Mouse (Mus musculus) cerebellum, adult 2 months (tissue): ENCODE results near the gene Wdfy4. TPM values are rescaled to one million over a fixed set of nuclear protein-coding genes. Genes with fewer than 3 reads are reported as not detected.
A peak's percentile ranks its signal among the peaks of the same experiment; 100 is the strongest.

ENCODE experiments used
- DNase-seq, 2 experiments: peaks; one replicate each; pipeline ENCODE4 v3.0.0; 2021
- H3K27ac ChIP-seq: fragments of 200-500 bp; 2 replicates; pipeline ENCODE4 v1.5.1; 2012; ENCODE audit warnings: low read length, control low read depth, inconsistent platforms; ENCODE audit not compliant: insufficient read depth
- H3K27me3 ChIP-seq: fragments of 200-500 bp; 2 replicates; pipeline ENCODE4 v1.6.1; 2012; ENCODE audit warnings: inconsistent platforms, mild to moderate bottlenecking, low read length, moderate library complexity; ENCODE audit not compliant: control insufficient read depth, insufficient read depth
- H3K4me1 ChIP-seq: fragments of 200-500 bp; 2 replicates; pipeline ENCODE4 v1.6.1; 2011; ENCODE audit warnings: low read length; ENCODE audit not compliant: control insufficient read depth, insufficient read depth
- H3K4me3 ChIP-seq: fragments of 200-500 bp; replicated peaks from 2 replicates; pipeline ENCODE3; 2011; ENCODE audit warnings: mild to moderate bottlenecking, low read depth, low read length, control low read depth; ENCODE audit not compliant: insufficient read depth
- CTCF ChIP-seq: fragments of 200-500 bp; IDR thresholded peaks from 2 replicates; pipeline ENCODE4 v1.5.1; 2011; ENCODE audit warnings: low read depth, mild to moderate bottlenecking, control low read depth, low read length, moderate library complexity, borderline replicate concordance; ENCODE audit not compliant: insufficient read depth
- POLR2A ChIP-seq: fragments of 200-500 bp; IDR thresholded peaks from 2 replicates; pipeline ENCODE4 v1.6.1; 2011; ENCODE audit warnings: low read length, control low read depth, borderline replicate concordance; ENCODE audit not compliant: insufficient read depth
- WGBS: fragments of 180-500 bp; shearing (Covaris S2); methylation state at CpG from one replicate; pipeline ENCODE4 v1.1.7; 2018; 5-methylcytosine and 5-hydroxymethylcytosine counted together
- polyA plus RNA-seq: library from polyadenylated mRNA; depleted of rRNA; stranded (reverse); fragments of >200 nt; gene quantifications from 2 replicates; pipeline ENCODE4 v1.2.3, GENCODE M21; 2012

Wdfy4 gene
- polyA plus RNA-seq, 1 experiment = 0.62 TPM

DNA sequence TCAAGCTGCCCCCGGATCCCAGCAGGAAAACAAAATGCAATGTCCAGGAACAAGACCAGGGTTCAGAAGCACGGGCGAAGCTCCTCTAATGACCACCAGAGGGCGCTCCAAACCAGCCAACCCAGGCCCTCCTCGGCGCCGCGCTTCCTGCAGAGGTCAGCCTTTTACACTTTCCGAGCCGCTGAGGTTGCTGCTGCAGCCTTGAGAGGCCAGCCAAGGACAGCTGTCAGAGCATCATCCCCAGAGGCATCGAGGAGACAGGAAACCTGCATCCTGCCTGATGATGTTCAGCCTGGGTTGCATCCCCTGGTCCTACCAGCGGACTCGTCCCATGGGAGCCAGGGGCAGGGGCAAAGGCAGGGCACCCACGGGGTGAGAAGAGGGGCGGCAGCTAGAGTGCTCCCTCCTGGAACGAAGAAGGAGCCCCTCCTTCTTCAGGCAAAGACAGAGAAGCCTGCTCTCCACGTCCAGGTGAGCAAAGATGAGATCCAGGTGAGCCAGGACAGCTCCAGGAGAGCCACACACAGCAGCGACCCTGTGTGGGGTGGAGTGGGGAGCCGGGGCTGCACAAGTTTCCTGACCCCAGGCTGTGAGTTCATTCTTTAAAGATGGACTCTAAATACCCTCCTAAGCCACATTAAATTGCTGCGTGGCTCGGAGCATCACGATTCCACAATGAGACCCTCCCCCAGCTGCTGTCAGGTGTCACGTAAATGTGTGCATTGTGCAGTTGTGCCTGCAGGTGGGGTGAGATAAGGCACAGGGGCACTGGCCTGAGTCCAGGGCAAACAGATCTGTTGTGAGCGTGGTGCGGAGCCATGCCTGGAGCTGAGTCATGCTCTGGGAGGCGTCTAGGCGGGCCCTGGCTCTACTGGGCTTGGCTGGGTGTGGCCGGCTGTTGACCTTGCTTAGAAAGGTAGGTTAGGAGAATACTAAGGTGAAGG, 28.8 kb upstream of the Wdfy4 start, which contains the start of gene Arhgap22:
Gene Arhgap22 (plus strand): TSS at position 204 of the 944 bp plus-strand sequence.
- DNase-seq = peak; percentile 71 to 81
- no peaks in the 10 kb centered on the region for H3K4me1 ChIP-seq
- WGBS = 20% methylated on average over 28 of the region's 28 CpGs
- H3K27me3 ChIP-seq = no peaks in the 10 kb centered on the region
- no peak within 1 kb of the TSS for H3K27ac ChIP-seq
- TF ChIP-seq POLR2A (no peak), CTCF (peak; percentile 95)
- H3K4me3 ChIP-seq = no peak within 1 kb of the TSS

- DNase-seq = no peak
- no peak overlapping the region for H3K27ac ChIP-seq
- H3K4me1 ChIP-seq = no peaks in the 10 kb centered on the region
- no peaks in the 10 kb centered on the region for H3K27me3 ChIP-seq
- no peak for TF ChIP-seq POLR2A
- H3K4me3 ChIP-seq = no peak overlapping the region
- 85% methylated on average over 12 of the region's 12 CpGs for WGBS
These were observed 27.6 kb upstream of the Wdfy4 start for GRCm38 (mm10) chr14:33212958-33213309.

- Histone ChIP-seq H3K4me1 (no peaks in the 10 kb centered on the region), H3K27me3 (no peaks in the 10 kb centered on the region), H3K4me3 (no peak overlapping the region), H3K27ac (no peak overlapping the region)
- 76% methylated on average over 5 of the region's 5 CpGs for WGBS
- no peak for DNase-seq
- TF ChIP-seq POLR2A (no peak), CTCF (no peak)
These were observed 27.1 kb upstream of the Wdfy4 start for GRCm38 (mm10) chr14:33212271-33212957.

- no peaks in the 10 kb centered on the region for H3K4me1 ChIP-seq
- H3K4me3 ChIP-seq = no peak overlapping the region
- no peaks in the 10 kb centered on the region for H3K27me3 ChIP-seq
- 79% methylated on average over 8 of the region's 8 CpGs for WGBS
- DNase-seq = no peak
- H3K27ac ChIP-seq = no peak overlapping the region
- TF ChIP-seq CTCF (no peak), POLR2A (no peak)
These were observed 25.5 kb upstream of the Wdfy4 start for GRCm38 (mm10) chr14:33210806-33211205.

- no peak for DNase-seq
- no peaks in the 10 kb centered on the region for H3K4me1 ChIP-seq
- no peak overlapping the region for H3K27ac ChIP-seq
- 59% methylated on average over 5 of the region's 5 CpGs for WGBS
- TF ChIP-seq CTCF = no peak
- no peak for TF ChIP-seq POLR2A
- H3K4me3 ChIP-seq = no peak overlapping the region
- no peaks in the 10 kb centered on the region for H3K27me3 ChIP-seq
These were observed 23.0 kb upstream of the Wdfy4 start for GRCm38 (mm10) chr14:33208331-33208730.

GRCm38 (mm10) chr14:33207011-33207410, 21.7 kb upstream of the Wdfy4 start:
- WGBS = 13% methylated on average over 2 of the region's 2 CpGs
- Histone ChIP-seq H3K4me1 (no peaks in the 10 kb centered on the region), H3K27ac (no peak overlapping the region), H3K27me3 (no peaks in the 10 kb centered on the region), H3K4me3 (no peak overlapping the region)
- TF ChIP-seq CTCF (peak; percentile 41; the same call in 1 of the 2 replicates), POLR2A (no peak)
- DNase-seq = no peak

DNA sequence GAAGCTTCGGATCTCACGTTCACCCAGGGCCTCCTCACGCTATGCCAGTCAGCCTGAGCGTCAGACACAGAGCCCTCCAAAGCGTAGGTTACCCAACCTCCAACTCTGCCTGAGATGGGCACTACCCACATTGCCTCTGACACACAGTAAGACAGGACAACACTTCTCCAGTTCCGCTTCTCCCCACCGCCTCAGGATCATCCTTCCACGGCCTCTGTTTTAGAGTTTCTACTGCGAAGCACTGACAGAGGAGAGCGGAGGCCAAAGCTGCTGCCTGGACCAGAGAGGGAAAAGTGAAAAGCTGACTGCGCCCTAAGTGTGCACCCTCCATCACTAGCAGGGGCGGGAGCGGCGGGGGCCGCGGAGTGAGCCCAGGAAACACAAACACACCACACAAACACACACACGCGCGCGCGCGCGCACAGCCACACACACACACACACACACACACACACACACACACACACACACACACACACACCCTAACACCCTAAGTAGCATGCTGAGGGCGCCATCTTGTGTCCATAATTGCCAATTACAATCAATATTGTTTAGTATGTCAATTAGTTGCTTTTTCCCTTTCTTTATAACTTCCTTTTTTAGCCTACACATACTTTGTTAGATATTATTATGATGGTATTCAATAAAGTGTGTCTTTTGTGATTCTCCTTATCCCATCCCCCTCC, 20.1 kb upstream of the Wdfy4 start:
- no peaks in the 10 kb centered on the region for H3K27me3 ChIP-seq
- H3K27ac ChIP-seq = no peak overlapping the region
- no peak overlapping the region for H3K4me3 ChIP-seq
- DNase-seq = no peak
- H3K4me1 ChIP-seq = no peaks in the 10 kb centered on the region
- TF ChIP-seq POLR2A (no peak), CTCF (peak; percentile 48; the same call in 1 of the 2 replicates)
- 40% methylated on average over 24 of the region's 24 CpGs for WGBS

GRCm38 (mm10) chr14:33203777-33204176, 18.5 kb upstream of the Wdfy4 start:
- H3K27ac ChIP-seq = no peak overlapping the region
- 91% methylated on average over 14 of the region's 14 CpGs for WGBS
- H3K4me1 ChIP-seq = no peaks in the 10 kb centered on the region
- no peak overlapping the region for H3K4me3 ChIP-seq
- TF ChIP-seq CTCF (no peak), POLR2A (no peak)
- DNase-seq = no peak
- H3K27me3 ChIP-seq = no peaks in the 10 kb centered on the region
